8 mouse cellular contexts compared by ENCODE assay signal in the genomic region with DNA sequence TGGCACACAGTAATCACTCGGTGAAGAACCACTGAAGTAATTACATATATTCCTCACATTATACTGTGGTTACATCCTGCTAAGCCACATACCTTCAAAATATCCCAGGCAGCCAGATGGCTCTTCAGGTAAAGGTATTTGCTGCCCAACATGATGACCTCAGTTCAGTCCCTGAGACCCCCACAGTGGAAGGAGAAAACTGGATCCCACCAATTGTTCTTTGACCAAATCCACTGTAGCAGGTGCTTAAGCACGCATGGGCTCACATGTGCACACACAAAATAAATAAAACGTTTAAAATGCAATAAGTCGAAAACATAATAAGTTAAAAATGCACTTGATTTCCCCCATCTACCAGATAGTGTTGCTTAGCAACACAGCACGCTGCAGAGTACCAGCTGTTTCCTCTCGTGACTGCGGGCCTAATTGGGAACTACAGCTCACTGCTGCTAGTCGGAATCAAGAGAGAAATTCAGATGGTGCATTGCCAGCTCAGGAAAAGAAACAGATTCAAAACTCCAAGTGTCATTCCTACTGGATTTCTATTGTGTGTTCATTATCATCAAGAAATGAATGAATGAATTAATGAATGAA.
DNase-seq lines count a peak whose midpoint lies in the region; ATAC-seq lines count a peak whose summit lies in the region.
"Had no signal": no experiment of that assay in that cellular context is flagged by ENCODE, and none has a peak within 500 bp of the region (broad histone marks: within the 10 kb centered on the region; RNA-seq: fewer than 3 reads in every experiment).

No protein-coding gene starts in this region.

- no peak overlapping the region for H3K4me3 ChIP-seq in midbrain, embryonic 15.5 days
- H3K4me3 ChIP-seq: erythroblast, embryonic 14.5 days had no signal

- H3K27ac ChIP-seq in midbrain, embryonic 15.5 days, result peak overlapping the region; percentile 56

- ATAC-seq in hematopoietic stem cell, adult 5-6 weeks (replicated peaks in 1 of 2; ENCODE audit: insufficient read depth in 1 of 2, low FRiP score in 2 of 2, low TSS enrichment in 1 of 2, low read depth in 1 of 2, poor library complexity in 2 of 2, severe bottlenecking in 2 of 2), result peak; percentile 54 to 74; a peak in 3 of 4 replicates
- ATAC-seq in midbrain, embryonic 15.5 days (replicated peaks), result peak; percentile 82

- DNase-seq in spleen, postnatal 36 days (ENCODE audit: low spot score in 2 of 2), result peak; percentile 43 to 48
- DNase-seq in spleen, adult 18-20 months, result no peak
- DNase-seq in thymus, postnatal 4 days, result peak; percentile 60
- no peak for DNase-seq in adrenal gland, postnatal 4 days (ENCODE audit: low spot score in 2 of 2)
- no peak for DNase-seq in testis, postnatal 14 days (ENCODE audit: low spot score)

- peaks cover 21% of the 10 kb centered on the region for H3K4me1 ChIP-seq in midbrain, embryonic 15.5 days

- H3K4me2 ChIP-seq in midbrain, embryonic 15.5 days, result no peak overlapping the region

- H3K36me3 ChIP-seq in midbrain, embryonic 15.5 days (replicated peaks), result no peaks in the 10 kb centered on the region

- 39% methylated on average over 8 of the region's 8 CpGs for WGBS in midbrain, embryonic 15.5 days

- H3K9me3 ChIP-seq in midbrain, embryonic 15.5 days, result no peaks in the 10 kb centered on the region

- no peaks in the 10 kb centered on the region for H3K27me3 ChIP-seq in midbrain, embryonic 15.5 days (replicated peaks)

- H3K9ac ChIP-seq in midbrain, embryonic 15.5 days, result no peak overlapping the region

Comparison
In these comparisons a context has a peak if more than half of its experiments do, and no peak if none do; other contexts are left out.
1. DNase-seq: peak in spleen, postnatal 36 days (2 of 2) and thymus, postnatal 4 days (single experiment); none in spleen, adult 18-20 months (0 of 2), adrenal gland, postnatal 4 days (0 of 2) and testis, postnatal 14 days (single experiment).